Mouse (Mus musculus) adrenal gland, adult (tissue): ENCODE measurements around the gene Cep68.
A peak's percentile ranks its signal among the peaks of the same experiment; 100 is the strongest.

Experiments used
- DNase-seq, 2 experiments: peaks; one replicate each; pipeline ENCODE4 v3.0.0; 2022 to 2023; ENCODE audit warnings: low spot score in 1 of 2; ENCODE audit not compliant: inconsistent age in 2 of 2

The Cep68 gene

GRCm38 (mm10) chr11:20205538-20205937 is 43.7 kb downstream of the Cep68 start:
- DNase-seq = peak in 1 of 2 experiments; percentile 70

GRCm38 (mm10) chr11:20204870-20205446 is 44.3 kb downstream of the Cep68 start:
- peak in 1 of 2 experiments; percentile 49 for DNase-seq

- DNase-seq = no peak
Measured at GRCm38 (mm10) chr11:20204321-20204720, 44.9 kb downstream of the Cep68 start.

- peak in 1 of 2 experiments; percentile 60 for DNase-seq
Measured at GRCm38 (mm10) chr11:20202299-20203011, 46.8 kb downstream of the Cep68 start.

GRCm38 (mm10) chr11:20201661-20202101 is 47.5 kb downstream of the Cep68 start:
- DNase-seq = peak in 1 of 2 experiments; percentile 73

- peak; percentile 100 for DNase-seq
Measured at GRCm38 (mm10) chr11:20200713-20201575, 48.3 kb downstream of the Cep68 start, which contains the start of gene Rab1a. TSS of gene Rab1a (plus strand) at chr11:20201432.

GRCm38 (mm10) chr11:20193100-20193736 is 56.0 kb downstream of the Cep68 start:
- DNase-seq = peak in 1 of 2 experiments; percentile 59

- DNase-seq = no peak
Measured at GRCm38 (mm10) chr11:20187271-20187670, 62.0 kb downstream of the Cep68 start.
